Mouse (Mus musculus) forebrain, embryonic 10.5 days (tissue): ENCODE measurements around the gene Crip1. TPM values are rescaled to one million over a fixed set of nuclear protein-coding genes. Genes with fewer than 3 reads are reported as not detected.

Source experiments
- polyA plus RNA-seq: library from polyadenylated mRNA; unstranded; fragments of >200 nt; fragmentation: Nextera tagmentation; extraction: Ambion mirVana; gene quantifications from 2 replicates; pipeline ENCODE4 v1.2.1, GENCODE M21; 2016

Crip1 gene
- polyA plus RNA-seq, 1 experiment from 2014 or later: 59.2 TPM

Other genes starting within 250 kb of the Crip1 start
- 2.3 and 3.8 TPM in 2 replicates for gene Jag2, start 216.5 kb upstream of the Crip1 start, polyA plus RNA-seq
- gene Nudt14, start 204.2 kb upstream of the Crip1 start, polyA plus RNA-seq: 61.4 and 70.4 TPM in 2 replicates
- 22.4 and 24.2 TPM in 2 replicates for gene Btbd6, start 169.8 kb upstream of the Crip1 start, polyA plus RNA-seq
- 50.8 and 58.1 TPM in 2 replicates for gene Brf1, start 145.6 kb upstream of the Crip1 start, polyA plus RNA-seq
- gene Pacs2, start 131.8 kb upstream of the Crip1 start, polyA plus RNA-seq: 16.9 and 18.3 TPM in 2 replicates
- gene Tex22, start 71.8 kb upstream of the Crip1 start, polyA plus RNA-seq: not detected in 2 replicates
- 21.2 and 22.7 TPM in 2 replicates for gene Mta1, start 48.0 kb upstream of the Crip1 start, polyA plus RNA-seq
- gene Crip2, start 6.1 kb upstream of the Crip1 start, polyA plus RNA-seq: 172 and 182 TPM in 2 replicates
- 66.4 and 69.6 TPM in 2 replicates for gene Tedc1, start 10.1 kb downstream of the Crip1 start, polyA plus RNA-seq
- 18.7 and 20.3 TPM in 2 replicates for gene Tmem121, start 39.6 kb downstream of the Crip1 start, polyA plus RNA-seq